Mouse (Mus musculus): ENCODE results near the gene Smc1a. TPM values are rescaled to one million over a fixed set of nuclear protein-coding genes. Genes with fewer than 3 reads are reported as not detected.

Smc1a gene
- polyA plus RNA-seq, 1 experiment, result 15.7 TPM

DNA sequence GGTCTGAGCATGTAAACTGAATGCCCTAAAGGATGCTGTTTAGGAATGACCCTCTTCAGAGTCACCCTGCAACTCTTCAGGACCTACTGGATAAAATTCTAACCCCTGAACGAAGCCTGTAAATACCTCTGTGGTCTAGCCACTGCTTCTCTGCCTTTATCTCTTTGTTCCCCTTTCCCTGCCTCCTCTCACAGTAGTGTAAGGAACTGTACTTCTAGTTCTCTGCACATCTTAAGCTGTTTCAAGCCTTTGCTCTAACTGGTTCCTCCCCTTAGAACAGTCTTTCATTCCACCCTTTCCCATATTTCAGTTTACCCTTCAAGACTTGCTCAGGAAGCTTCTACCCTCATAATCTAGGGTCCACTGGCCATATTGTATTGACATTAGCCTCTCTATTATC is 8.4 kb upstream of the Smc1a start:
- Histone ChIP-seq H3K4me1 (ENCODE audit: control insufficient read depth, insufficient read depth, insufficient read length) (no peaks in the 10 kb centered on the region), H3K27me3 (ENCODE audit: control insufficient read depth, insufficient read depth, low read length) (no peaks in the 10 kb centered on the region), H3K4me3 (ENCODE audit: extremely low read depth, insufficient read depth, insufficient read length) (no peak overlapping the region), H3K27ac (ENCODE audit: insufficient read depth, low read length) (no peak overlapping the region), H3K36me3 (ENCODE audit: control insufficient read depth, insufficient read depth, low read length) (peaks cover 3% of the 10 kb centered on the region; the same call in 1 of the 2 replicates)
- no peak for DNase-seq (ENCODE audit: low read depth in 1 of 2, low spot score in 2 of 2)
- TF ChIP-seq CTCF (IDR thresholded peaks at IDR 0.05; ENCODE audit: extremely low read depth, insufficient read depth, insufficient read length, insufficient replicate concordance) (no peak), POLR2A (IDR thresholded peaks at IDR 0.05; ENCODE audit: low read depth, low read length) (no peak)
- 68% methylated on average over 1 of the region's 1 CpGs for WGBS

DNA sequence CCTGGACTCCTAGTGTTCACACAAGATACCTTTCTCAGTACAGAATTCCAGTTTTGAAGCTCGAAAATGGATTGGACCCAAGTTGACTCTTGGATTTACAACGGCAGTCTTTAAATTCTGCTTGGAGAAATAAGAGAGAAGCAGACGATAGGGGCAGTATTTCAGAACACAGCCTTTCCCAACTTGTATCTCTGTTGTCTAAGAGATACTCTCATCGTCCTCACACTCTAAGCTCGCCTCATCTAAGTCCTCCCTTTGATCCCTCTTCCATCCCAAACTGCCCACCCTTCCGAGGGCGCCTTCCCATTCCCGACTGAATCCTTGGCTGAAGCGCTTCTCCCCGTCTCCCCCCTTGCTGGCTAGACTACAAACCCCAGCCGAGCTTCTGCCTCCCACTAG is 477 bp upstream of the Smc1a start:
- peak in 1 of 2 experiments; percentile 15 for DNase-seq (ENCODE audit: low read depth in 1 of 2, low spot score in 2 of 2)
- 31% methylated on average over 11 of the region's 11 CpGs for WGBS

DNA sequence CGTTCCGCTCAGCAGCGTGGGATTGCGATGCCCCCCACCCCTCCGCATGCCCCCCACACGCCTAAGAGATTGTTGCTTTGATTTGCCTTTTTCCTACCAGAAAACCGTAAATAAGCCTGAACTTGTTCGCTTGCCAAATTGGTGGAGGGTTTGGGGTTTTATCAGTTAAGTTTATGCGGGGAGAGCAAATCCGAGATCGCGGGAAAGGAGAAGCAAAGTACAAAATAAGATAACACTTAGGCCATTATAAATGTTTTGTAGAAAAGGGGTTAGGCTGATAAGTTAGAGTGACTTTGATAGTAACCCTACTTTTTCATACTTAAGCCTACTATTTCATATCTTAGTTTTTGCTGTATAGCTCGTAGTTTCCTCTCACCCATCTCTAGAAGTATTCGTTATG is 958 bp downstream of the Smc1a start:
- Histone ChIP-seq H3K4me3 (ENCODE audit: extremely low read depth, insufficient read depth, insufficient read length) (peak overlapping the region; percentile 82), H3K36me3 (ENCODE audit: control insufficient read depth, insufficient read depth, low read length) (no peaks in the 10 kb centered on the region), H3K27ac (ENCODE audit: insufficient read depth, low read length) (peak overlapping the region; percentile 83; the same call in 1 of the 2 replicates), H3K4me1 (ENCODE audit: control insufficient read depth, insufficient read depth, insufficient read length) (peaks cover 2% of the 10 kb centered on the region; the same call in 1 of the 2 replicates), H3K27me3 (ENCODE audit: control insufficient read depth, insufficient read depth, low read length) (no peaks in the 10 kb centered on the region)
- no peak for TF ChIP-seq POLR2A (IDR thresholded peaks at IDR 0.05; ENCODE audit: low read depth, low read length)
- no peak for TF ChIP-seq CTCF (IDR thresholded peaks at IDR 0.05; ENCODE audit: extremely low read depth, insufficient read depth, insufficient read length, insufficient replicate concordance)
- WGBS, result 27% methylated on average over 14 of the region's 14 CpGs
- no peak for DNase-seq (ENCODE audit: low read depth in 1 of 2, low spot score in 2 of 2)

More for the DNA sequence above, 477 bp upstream of the Smc1a start:
- Histone ChIP-seq H3K27ac (ENCODE audit: insufficient read depth, low read length) (peak overlapping the region; percentile 58), H3K4me1 (ENCODE audit: control insufficient read depth, insufficient read depth, insufficient read length) (peaks cover 2% of the 10 kb centered on the region; the same call in 1 of the 2 replicates), H3K27me3 (ENCODE audit: control insufficient read depth, insufficient read depth, low read length) (no peaks in the 10 kb centered on the region), H3K36me3 (ENCODE audit: control insufficient read depth, insufficient read depth, low read length) (no peaks in the 10 kb centered on the region), H3K4me3 (ENCODE audit: extremely low read depth, insufficient read depth, insufficient read length) (peak overlapping the region; percentile 65)
- TF ChIP-seq CTCF (IDR thresholded peaks at IDR 0.05; ENCODE audit: extremely low read depth, insufficient read depth, insufficient read length, insufficient replicate concordance), result no peak
- no peak for TF ChIP-seq POLR2A (IDR thresholded peaks at IDR 0.05; ENCODE audit: low read depth, low read length)

DNA sequence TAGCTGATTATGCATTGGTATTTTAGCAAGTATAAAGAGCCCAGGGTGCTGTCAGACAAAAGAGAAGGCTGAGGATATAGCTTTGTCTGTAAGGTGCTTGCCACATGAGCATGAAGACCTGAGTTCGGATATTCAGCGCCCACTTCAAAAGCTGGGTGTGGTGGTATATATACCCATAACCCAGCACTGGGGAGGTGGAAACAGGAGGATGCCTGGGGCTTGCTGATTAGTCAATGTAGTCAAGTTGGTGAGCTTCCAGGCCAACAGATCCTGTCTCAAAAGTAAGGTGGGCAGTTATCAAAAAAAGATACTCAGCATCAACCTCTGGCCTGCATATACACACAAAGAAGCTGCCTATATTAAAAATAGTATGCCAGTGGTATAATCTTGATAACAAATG is 3.1 kb downstream of the Smc1a start:
- Histone ChIP-seq H3K27me3 (ENCODE audit: control insufficient read depth, insufficient read depth, low read length) (no peaks in the 10 kb centered on the region), H3K36me3 (ENCODE audit: control insufficient read depth, insufficient read depth, low read length) (0 out of 2 replicates have a peak, but pooled peaks cover 2% of the 10 kb centered on the region), H3K4me1 (ENCODE audit: control insufficient read depth, insufficient read depth, insufficient read length) (peaks cover 2% of the 10 kb centered on the region; the same call in 1 of the 2 replicates), H3K4me3 (ENCODE audit: extremely low read depth, insufficient read depth, insufficient read length) (no peak overlapping the region), H3K27ac (ENCODE audit: insufficient read depth, low read length) (no peak overlapping the region)
- WGBS, result 41% methylated on average over 2 of the region's 2 CpGs
- DNase-seq (ENCODE audit: low read depth in 1 of 2, low spot score in 2 of 2), result peak in 1 of 2 experiments; percentile 5
- TF ChIP-seq POLR2A (IDR thresholded peaks at IDR 0.05; ENCODE audit: low read depth, low read length) (no peak), CTCF (IDR thresholded peaks at IDR 0.05; ENCODE audit: extremely low read depth, insufficient read depth, insufficient read length, insufficient replicate concordance) (no peak)

DNA sequence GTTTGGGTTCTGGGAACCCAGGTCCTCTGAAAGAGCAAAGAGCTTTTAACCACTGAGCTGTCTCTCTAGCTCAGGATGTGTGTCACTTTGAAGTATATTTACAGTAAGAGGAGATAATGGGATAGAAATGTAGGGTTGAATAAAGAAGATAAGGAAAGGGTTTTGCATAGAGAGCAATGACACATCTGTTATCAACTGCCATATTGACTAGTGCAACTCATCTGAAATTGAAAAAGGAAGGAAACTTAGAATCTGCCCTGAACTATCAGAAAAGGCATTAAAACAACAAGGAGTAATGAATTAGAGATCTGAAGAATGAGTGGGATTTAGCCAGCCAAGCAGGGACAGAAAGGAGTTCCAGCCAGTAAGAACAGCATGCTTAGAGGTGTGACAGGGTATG is 23.6 kb downstream of the Smc1a start:
- Histone ChIP-seq H3K4me3 (ENCODE audit: extremely low read depth, insufficient read depth, insufficient read length) (no peak overlapping the region), H3K27me3 (ENCODE audit: control insufficient read depth, insufficient read depth, low read length) (no peaks in the 10 kb centered on the region), H3K36me3 (ENCODE audit: control insufficient read depth, insufficient read depth, low read length) (peaks cover 9% of the 10 kb centered on the region), H3K27ac (ENCODE audit: insufficient read depth, low read length) (no peak overlapping the region), H3K4me1 (ENCODE audit: control insufficient read depth, insufficient read depth, insufficient read length) (no peaks in the 10 kb centered on the region)
- TF ChIP-seq POLR2A (IDR thresholded peaks at IDR 0.05; ENCODE audit: low read depth, low read length), result no peak
- TF ChIP-seq CTCF (IDR thresholded peaks at IDR 0.05; ENCODE audit: extremely low read depth, insufficient read depth, insufficient read length, insufficient replicate concordance), result no peak
- DNase-seq (ENCODE audit: low read depth in 1 of 2, low spot score in 2 of 2), result no peak

DNA sequence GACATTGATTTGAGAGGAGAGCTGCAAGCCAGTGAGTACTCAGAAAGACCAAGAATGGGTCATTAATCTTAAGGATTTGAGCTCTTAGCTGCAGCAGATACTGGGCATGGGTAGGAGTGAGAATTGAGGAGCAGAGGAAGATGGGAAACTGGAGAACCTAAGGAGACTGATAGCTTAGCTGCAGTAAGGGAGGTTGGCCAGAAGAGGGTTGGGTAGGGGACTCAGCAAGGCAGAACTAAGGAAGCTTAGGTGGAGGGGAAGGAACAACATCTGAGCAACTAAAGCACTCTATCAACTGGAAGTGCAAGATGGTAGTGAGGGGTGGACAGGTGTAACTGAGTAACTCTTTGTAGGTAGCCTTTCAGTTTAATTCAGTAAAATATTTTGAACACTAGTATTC is 31.0 kb downstream of the Smc1a start:
- H3K4me3 ChIP-seq (ENCODE audit: extremely low read depth, insufficient read depth, insufficient read length), result no peak overlapping the region
- no peak for DNase-seq (ENCODE audit: low read depth in 1 of 2, low spot score in 2 of 2)
- peaks cover 13% of the 10 kb centered on the region for H3K36me3 ChIP-seq (ENCODE audit: control insufficient read depth, insufficient read depth, low read length)
- H3K27ac ChIP-seq (ENCODE audit: insufficient read depth, low read length), result no peak overlapping the region
- H3K4me1 ChIP-seq (ENCODE audit: control insufficient read depth, insufficient read depth, insufficient read length), result no peaks in the 10 kb centered on the region
- H3K27me3 ChIP-seq (ENCODE audit: control insufficient read depth, insufficient read depth, low read length), result no peaks in the 10 kb centered on the region
- TF ChIP-seq CTCF (IDR thresholded peaks at IDR 0.05; ENCODE audit: extremely low read depth, insufficient read depth, insufficient read length, insufficient replicate concordance), result no peak
- no peak for TF ChIP-seq POLR2A (IDR thresholded peaks at IDR 0.05; ENCODE audit: low read depth, low read length)

DNA sequence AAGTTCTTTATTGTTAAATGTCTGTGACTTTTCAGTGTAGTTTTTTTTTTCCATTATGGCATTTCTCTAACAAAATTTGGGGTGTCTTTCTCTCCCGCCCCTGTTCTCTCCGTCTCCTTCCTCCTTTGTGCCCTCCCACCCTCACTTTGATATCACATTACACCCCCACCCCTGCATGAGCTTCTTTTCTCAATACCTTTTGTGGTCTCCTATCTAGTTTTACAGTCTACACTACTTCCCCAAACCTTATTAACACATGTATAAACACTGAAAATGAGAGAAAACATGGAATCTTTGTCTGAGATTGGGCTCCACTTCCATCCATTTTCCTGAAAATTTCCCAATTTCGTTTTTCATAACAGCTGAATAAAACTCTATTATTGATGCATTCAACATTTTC is 36.3 kb downstream of the Smc1a start:
- H3K36me3 ChIP-seq (ENCODE audit: control insufficient read depth, insufficient read depth, low read length), result peaks cover 7% of the 10 kb centered on the region; the same call in 1 of the 2 replicates
- H3K4me1 ChIP-seq (ENCODE audit: control insufficient read depth, insufficient read depth, insufficient read length), result no peaks in the 10 kb centered on the region
- TF ChIP-seq CTCF (IDR thresholded peaks at IDR 0.05; ENCODE audit: extremely low read depth, insufficient read depth, insufficient read length, insufficient replicate concordance) (no peak), POLR2A (IDR thresholded peaks at IDR 0.05; ENCODE audit: low read depth, low read length) (no peak)
- H3K4me3 ChIP-seq (ENCODE audit: extremely low read depth, insufficient read depth, insufficient read length), result no peak overlapping the region
- DNase-seq (ENCODE audit: low read depth in 1 of 2, low spot score in 2 of 2), result no peak
- no peak overlapping the region for H3K27ac ChIP-seq (ENCODE audit: insufficient read depth, low read length)
- WGBS, result 72% methylated on average over 3 of the region's 3 CpGs
- H3K27me3 ChIP-seq (ENCODE audit: control insufficient read depth, insufficient read depth, low read length), result no peaks in the 10 kb centered on the region
